Mouse (Mus musculus): ENCODE results near the gene Cel.

DNA sequence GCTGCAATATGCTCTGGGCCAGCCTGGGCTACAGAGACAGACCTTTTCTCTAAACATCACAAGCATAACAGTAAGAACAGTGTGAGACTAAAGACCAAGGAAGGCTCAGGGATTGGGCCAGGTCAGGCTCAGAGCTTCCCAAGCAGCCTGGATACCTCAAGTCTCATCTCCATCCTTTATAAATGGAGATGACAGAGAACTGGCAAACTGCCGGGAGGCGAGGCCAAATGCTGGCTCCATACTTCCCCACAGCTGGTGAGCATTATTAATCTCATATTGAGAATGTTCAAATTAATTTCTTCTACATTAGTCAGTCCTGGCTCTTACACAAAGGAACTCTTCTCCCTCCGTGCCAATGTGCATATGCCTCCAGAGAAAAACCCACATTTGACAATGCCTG is 13.6 kb upstream of the Cel start:
- TF ChIP-seq POLR2A (IDR thresholded peaks at IDR 0.05; ENCODE audit: control insufficient read depth in 1 of 2, insufficient read depth in 1 of 2, low read depth in 1 of 2, low read length in 2 of 2, poor library complexity in 1 of 2) (no peak), CTCF (IDR thresholded peaks at IDR 0.05 in 2 of 3, conservative IDR thresholded peaks at IDR 0.05 in 1 of 3; ENCODE audit: control insufficient read depth in 1 of 3, insufficient read depth in 1 of 3, low read depth in 2 of 3, low read length in 3 of 3, poor library complexity in 1 of 3, severe bottlenecking in 1 of 3) (no peak), HCFC1 (IDR thresholded peaks at IDR 0.05; ENCODE audit: low read depth, low read length) (no peak), E2F4 (IDR thresholded peaks at IDR 0.05; ENCODE audit: borderline replicate concordance, low read depth, low read length) (no peak), MAX (IDR thresholded peaks at IDR 0.05; ENCODE audit: low read length) (no peak), GATA1 (IDR thresholded peaks at IDR 0.05; ENCODE audit: low read depth, low read length) (no peak), RAD21 (IDR thresholded peaks at IDR 0.05; ENCODE audit: low read depth, low read length) (no peak), ZNF384 (IDR thresholded peaks at IDR 0.05; ENCODE audit: low read depth, low read length) (no peak), USF1 (IDR thresholded peaks at IDR 0.05; ENCODE audit: low read depth, low read length) (no peak), TAL1 (IDR thresholded peaks at IDR 0.05; ENCODE audit: low read length) (no peak), MAFK (IDR thresholded peaks at IDR 0.05; ENCODE audit: borderline replicate concordance, low read depth, low read length) (no peak), EP300 (IDR thresholded peaks at IDR 0.05; ENCODE audit: low read depth in 1 of 2, low read length in 2 of 2) (no peak), GABPA (IDR thresholded peaks at IDR 0.05; ENCODE audit: low read depth, low read length) (no peak), ELF1 (IDR thresholded peaks at IDR 0.05; ENCODE audit: low read depth, low read length) (no peak)
